Mouse (Mus musculus) right cerebral cortex, adult 2 months (tissue): Measurements from ENCODE around the gene Ly6c2.
"Not testable (repeated sequence)": the region's sequence is repeated elsewhere in the genome, so short reads cannot be mapped to it uniquely, and the experiment has no call there.

ENCODE experiments used
- DNase-seq, 2 experiments: peaks; one replicate each; pipeline ENCODE4 v3.0.0; 2021 to 2022; ENCODE audit warnings: low spot score in 2 of 2

The Ly6c2 gene

GRCm38 (mm10) chr15:75111861-75112630 lies at the start of gene Ly6c2:
Gene Ly6c2 (minus strand): TSS chr15:75111970.
- not testable (repeated sequence) for DNase-seq

GRCm38 (mm10) chr15:75157646-75158045 lies 45.9 kb upstream of the Ly6c2 start:
- DNase-seq, result no peak

DNA sequence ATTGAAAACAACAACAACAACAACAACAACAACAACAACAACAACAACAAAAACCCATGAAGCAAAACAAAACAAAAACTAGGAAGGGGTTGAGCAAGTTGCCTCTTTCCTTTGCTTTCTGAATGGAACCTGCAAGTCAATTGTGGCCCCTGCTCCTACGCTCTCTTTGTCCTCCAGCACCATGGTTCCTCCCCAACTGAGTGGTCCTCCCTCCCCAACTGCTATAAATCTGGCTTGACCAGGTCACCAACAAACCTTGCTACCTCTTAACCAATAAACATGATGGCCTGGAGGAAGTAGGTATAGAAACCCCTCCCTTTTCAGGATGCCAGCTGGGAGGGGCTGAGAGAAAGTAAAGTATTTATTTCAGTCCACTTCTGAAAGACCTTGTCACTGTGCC lies 43.2 kb upstream of the Ly6c2 start, which contains the start of gene Ly6g:
TSS of gene Ly6g (plus strand) at position 301 of the 400 bp plus-strand sequence.
- no peak for DNase-seq

DNA sequence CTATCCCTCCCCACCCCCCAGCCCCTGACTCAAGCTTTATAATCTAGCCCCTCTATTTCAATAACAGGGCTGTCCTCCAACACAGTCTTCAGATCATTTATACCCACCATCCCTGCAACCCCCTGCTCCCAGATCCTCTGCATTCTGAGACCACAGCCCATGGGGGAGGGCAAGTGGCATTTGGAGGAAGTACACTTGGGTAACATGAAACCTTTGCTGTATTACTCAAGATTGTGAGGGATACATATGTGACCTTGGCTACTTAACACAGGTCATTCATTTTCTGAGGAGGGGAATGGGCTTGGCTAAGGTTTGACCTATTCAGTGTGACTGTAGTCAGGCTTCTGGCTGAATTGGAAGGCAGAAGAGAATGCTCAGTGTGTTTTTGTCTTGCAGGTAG lies 41.3 kb upstream of the Ly6c2 start:
- DNase-seq, result no peak

DNA sequence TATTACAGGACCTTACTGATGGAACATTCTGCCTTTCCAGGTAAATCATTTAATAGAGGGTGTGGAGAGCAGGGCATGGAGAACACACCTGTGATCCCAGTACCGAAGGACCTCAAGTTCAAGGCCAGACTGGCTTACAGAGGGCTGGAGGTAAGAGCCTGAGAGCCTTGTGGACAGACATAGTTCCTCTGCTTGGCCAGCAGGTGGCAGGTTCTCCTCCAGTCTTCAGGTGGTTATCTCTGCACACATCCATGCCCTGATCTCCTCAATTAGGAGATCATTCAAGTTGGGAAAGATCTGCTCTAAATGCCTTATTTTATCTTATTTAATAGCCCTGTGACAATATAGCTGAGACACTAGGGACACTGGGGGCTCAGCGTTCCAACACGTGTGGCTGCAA lies 32.0 kb upstream of the Ly6c2 start:
- DNase-seq, result no peak

GRCm38 (mm10) chr15:75141812-75142360 lies 30.1 kb upstream of the Ly6c2 start:
- DNase-seq, result not testable (repeated sequence)

DNA sequence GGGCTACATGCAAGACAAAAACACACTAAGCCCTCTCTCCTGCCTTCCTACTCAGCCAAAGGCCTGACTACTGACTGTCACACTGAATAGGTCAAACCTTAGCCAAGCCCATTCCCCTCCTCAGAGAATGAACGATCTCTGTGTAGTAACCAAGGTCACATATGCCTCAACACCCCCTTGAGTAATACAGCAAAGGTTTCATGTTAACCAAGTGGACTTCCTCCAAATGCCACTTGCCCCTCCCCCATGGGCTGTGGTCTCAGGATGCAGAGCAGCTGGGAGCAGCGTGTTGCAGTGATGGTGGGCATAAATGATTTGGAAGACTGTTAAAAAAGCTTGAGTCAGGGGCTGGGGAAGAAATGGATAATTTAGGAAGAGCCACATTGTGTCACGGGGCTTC lies 26.0 kb upstream of the Ly6c2 start:
- DNase-seq, result not testable (repeated sequence)

DNA sequence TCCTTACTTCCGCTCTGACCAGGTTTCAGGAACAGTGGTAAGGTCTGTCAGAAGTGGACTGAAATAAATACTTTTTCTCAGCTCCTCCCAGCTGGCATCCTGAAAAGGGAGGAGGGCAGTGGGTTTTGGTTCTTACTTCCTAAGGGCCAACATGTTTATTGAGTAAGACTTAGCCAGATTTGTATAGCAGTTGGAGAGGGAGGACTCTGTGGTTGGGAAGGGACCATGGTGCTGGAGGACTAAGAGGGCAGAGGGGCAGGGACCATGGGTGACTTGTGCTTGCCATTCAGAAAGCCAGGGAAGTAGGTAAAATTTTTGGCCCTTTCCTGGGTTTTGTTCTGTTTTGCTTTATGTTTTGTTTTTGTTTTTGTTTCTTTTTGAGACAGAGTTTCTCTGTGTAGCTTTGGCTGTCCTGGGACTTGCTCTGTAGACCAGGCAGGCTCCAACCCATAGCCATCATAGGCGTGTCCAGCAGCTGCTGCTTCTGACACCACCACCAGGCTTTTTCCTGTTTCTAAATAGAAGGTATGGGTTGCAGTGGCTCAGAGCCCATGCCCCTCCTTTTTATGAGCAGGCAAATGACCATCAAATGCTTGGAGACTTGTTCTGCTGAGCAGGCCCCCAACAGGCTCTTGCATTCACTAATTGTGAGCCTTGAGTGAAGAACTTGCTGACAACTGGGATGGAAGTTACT lies 23.5 kb upstream of the Ly6c2 start:
- not testable (repeated sequence) for DNase-seq

DNA sequence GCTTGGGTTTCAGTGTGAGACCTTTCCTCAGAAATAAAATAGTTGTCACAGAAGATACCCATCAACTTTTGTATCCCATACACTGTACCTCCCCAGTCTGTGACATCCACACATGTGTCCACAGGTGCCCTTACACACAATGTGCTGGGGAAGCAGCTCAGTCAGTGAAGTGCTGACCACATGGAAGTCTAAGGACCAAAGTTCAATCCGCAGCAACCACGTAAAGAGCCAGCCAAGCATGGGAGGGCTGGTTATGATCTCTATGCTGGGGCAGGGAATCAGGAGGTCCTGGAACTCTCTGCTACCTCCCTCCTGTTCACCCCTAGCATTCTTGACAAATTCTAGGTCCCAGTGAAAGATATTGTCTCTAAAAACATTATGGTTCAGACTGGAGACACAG lies 20.6 kb upstream of the Ly6c2 start:
- DNase-seq, result not testable (repeated sequence)

DNA sequence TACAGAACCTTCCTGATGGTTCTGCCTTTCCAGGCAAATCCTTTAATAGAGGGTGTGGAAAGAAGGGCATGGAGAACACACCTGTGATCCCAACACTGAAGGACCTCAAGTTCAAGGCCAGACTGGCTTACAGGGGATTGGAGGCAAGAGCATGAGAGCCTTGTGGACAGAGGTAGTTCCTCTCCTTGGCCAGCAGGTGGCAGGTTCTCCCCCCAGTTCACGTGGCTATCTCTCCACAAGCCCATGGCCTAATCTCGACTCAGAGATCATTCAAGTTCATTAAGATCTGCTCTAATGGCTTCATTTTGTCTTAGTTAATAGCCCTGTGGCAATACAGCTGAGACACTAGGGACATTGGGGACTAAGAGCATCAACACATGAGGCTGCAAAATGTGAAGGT lies 8.3 kb upstream of the Ly6c2 start:
- no peak for DNase-seq

DNA sequence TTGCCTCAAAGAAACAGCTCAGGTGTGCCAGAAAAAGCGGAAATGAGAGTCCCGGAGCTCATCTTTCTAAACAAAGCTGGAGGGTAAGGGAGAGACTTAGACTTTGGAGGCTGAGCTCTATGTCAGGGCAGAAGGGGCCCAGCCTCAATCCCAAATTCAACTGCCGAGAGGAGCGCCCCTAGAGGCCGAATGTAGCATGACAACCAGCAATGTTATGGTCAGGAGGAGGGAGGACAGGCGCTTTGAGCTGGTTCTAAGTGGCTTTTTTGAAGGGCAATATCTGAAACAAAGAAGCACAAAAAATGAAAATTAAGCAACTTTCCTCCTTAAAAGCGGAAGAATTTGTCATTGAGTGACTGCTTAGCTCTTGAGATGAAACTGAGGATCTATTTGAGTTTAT lies 7.0 kb upstream of the Ly6c2 start:
- peak; percentile 5 to 13 for DNase-seq

DNA sequence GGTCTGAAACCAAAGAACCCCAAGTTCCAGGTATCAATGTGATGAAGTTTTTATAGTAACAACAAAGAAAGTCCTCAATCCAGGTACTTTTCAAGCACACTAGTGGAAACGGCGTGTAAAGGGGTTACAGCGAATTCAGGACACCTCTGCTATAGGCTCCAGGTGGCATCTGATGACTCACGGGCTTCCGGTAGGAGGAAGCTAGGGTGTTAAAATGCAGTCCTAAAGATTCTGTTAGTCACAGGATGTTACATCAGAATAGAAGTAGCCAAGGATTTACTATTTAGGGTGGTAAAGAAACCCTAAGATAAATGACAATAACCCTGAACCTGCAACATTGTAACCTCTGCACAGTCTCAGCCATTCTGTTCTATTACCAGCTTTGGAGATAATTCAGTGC lies 5.7 kb upstream of the Ly6c2 start:
- DNase-seq, result peak in 1 of 2 experiments; percentile 4

GRCm38 (mm10) chr15:75116525-75116924 lies 4.8 kb upstream of the Ly6c2 start:
- DNase-seq, result no peak

- DNase-seq, result not testable (repeated sequence)
Measured at GRCm38 (mm10) chr15:75110424-75110823, 1.3 kb downstream of the Ly6c2 start.

DNA sequence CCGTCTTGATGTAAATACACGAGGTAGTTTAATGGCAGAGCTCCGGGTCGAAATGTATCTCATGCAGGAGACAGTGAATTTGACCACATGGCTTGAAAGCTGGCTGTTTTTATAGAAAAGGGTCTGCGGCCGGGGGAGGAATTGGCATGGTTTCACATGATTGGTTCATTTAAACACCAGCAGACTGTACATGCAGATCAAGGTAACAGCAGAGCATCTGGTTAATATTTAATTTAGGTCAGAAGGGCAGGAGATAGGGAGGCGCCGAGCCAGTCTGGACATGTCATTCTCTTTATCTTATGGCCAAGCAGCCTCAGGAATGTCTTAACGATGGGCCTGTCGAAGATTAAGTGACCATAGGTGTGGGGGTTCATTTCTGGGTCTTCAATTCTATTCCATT lies 12.5 kb downstream of the Ly6c2 start:
- DNase-seq, result no peak

- not testable (repeated sequence) for DNase-seq
Measured at GRCm38 (mm10) chr15:75088041-75088440, 23.7 kb downstream of the Ly6c2 start.

DNA sequence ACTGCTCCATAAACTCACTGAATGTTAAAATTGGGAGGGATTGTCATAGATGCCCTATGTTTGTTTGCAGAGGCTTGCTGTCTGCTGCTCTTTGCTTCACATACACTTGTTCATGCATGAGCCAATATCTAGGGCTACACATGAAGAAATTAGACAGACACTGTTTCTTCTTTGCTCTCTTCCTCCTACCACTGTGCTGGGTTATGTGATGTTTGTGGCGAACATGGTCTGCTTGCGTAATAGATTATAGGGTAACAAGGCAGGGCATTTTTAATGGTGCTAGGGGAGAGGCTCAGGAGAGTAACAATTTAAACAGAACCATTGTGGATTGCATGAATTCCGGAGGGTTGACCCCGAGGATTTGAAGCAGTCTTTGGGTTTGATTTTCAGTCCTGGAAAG lies 41.8 kb downstream of the Ly6c2 start:
- DNase-seq, result no peak

GRCm38 (mm10) chr15:75062030-75062574 lies 49.7 kb downstream of the Ly6c2 start:
- peak; percentile 58 for DNase-seq

- DNase-seq, result peak; percentile 27 to 40
Measured at GRCm38 (mm10) chr15:75060505-75060904, 51.3 kb downstream of the Ly6c2 start.
